Mouse (Mus musculus): ENCODE measurements around the gene Clip3. TPM values are rescaled to one million over a fixed set of nuclear protein-coding genes. Genes with fewer than 3 reads are reported as not detected.

Gene Clip3
- polyA plus RNA-seq, 1 experiment from 2014 or later = 41.4 TPM

DNA sequence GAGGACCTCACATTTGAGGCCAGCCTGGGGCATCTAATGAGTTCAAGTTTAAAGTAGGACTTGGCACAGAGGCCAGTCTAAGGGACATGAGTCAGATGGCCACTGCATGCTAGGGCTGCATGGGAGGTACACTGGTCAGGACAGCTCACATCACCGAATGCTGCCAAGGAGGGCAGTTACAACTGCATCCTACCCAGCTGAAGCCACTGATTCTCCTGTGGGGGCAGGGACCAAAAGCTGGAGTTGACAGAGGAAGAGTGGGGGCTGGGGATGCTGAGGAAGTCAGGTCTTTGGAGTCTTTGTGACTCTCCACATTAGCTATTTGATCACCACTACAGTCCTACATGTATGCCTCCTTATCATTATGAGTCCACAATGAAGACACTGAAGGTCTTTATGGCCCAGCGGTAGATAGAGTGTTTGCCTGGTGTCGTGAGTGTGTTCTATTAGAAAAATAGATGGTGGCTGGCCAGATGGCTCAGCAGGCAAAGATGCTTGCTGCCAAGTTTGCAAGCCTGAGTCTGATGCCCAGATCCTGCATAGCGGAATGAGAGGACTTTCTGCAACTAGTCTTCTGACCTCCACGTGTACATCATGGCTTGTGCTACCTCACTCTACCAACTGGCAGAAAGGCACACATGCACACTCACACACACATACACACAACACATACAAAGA is 48.0 kb downstream of the Clip3 start:
- no peak overlapping the region for H3K4me3 ChIP-seq (ENCODE audit: low read depth, low read length)
- DNase-seq (ENCODE audit: low spot score) = no peak
- 72% methylated on average over 5 of the region's 5 CpGs for WGBS
- H3K4me2 ChIP-seq (ENCODE audit: low read length) = no peak overlapping the region
- H3K9ac ChIP-seq (ENCODE audit: low read length) = no peak overlapping the region
- peaks cover 18% of the 10 kb centered on the region for H3K27me3 ChIP-seq (replicated peaks; ENCODE audit: control insufficient read depth, insufficient read depth, low read length)
- H3K27ac ChIP-seq (ENCODE audit: low read depth) = no peak overlapping the region
- no peaks in the 10 kb centered on the region for H3K4me1 ChIP-seq (replicated peaks; ENCODE audit: control insufficient read depth, insufficient read depth, low read length)
- H3K9me3 ChIP-seq (ENCODE audit: control insufficient read depth, low read length) = no peaks in the 10 kb centered on the region
- no peak for ATAC-seq (replicated peaks; ENCODE audit: low FRiP score, low TSS enrichment, low read depth)
- no peaks in the 10 kb centered on the region for H3K36me3 ChIP-seq (ENCODE audit: control insufficient read depth, insufficient read depth, low read length)

DNA sequence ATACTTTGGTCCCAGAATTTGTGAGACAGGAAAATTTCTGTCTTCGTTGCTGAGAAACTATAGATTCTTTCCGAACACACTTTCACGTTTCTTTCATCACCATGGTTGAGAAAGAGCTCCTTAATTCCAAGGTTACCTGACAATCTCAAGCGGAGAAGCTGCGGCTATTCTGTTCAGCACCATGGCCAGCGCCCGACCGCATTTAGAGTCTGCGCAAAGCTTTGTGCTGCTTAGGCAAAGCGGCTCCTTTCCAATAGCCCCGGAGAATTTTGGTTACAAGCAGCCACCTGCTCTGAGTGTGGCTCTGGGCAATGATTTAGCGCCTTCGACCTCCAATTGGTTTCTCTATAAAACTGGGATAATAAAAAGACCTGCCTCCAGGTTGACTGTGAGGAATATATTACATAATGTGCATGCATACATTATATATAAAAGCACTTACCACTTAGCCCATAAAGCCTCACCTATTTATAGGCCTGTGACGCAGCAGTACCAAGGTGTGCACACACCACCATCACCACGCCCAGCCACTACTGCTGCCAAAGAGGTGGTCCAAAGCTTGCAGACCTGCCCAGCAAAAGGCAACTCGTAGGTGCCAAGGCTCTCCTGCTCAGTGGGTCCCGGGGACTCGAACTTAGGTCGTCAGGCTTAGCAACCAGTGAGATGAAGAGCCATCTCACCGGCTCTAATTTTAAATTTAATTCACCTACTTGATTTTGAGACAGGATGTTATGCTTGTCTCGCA is 55.3 kb downstream of the Clip3 start:
- H3K4me2 ChIP-seq (ENCODE audit: low read length) = no peak overlapping the region
- no peak overlapping the region for H3K4me3 ChIP-seq (ENCODE audit: low read depth, low read length)
- peaks cover 33% of the 10 kb centered on the region for H3K27me3 ChIP-seq (replicated peaks; ENCODE audit: control insufficient read depth, insufficient read depth, low read length)
- no peaks in the 10 kb centered on the region for H3K4me1 ChIP-seq (replicated peaks; ENCODE audit: control insufficient read depth, insufficient read depth, low read length)
- H3K9ac ChIP-seq (ENCODE audit: low read length) = no peak overlapping the region
- H3K9me3 ChIP-seq (ENCODE audit: control insufficient read depth, low read length) = no peaks in the 10 kb centered on the region
- H3K36me3 ChIP-seq (ENCODE audit: control insufficient read depth, insufficient read depth, low read length) = no peaks in the 10 kb centered on the region
- WGBS = 26% methylated on average over 21 of the region's 21 CpGs
- DNase-seq (ENCODE audit: low spot score) = peak; percentile 92
- H3K27ac ChIP-seq (ENCODE audit: low read depth) = no peak overlapping the region
- ATAC-seq (replicated peaks; ENCODE audit: low FRiP score, low TSS enrichment, low read depth) = no peak

- H3K4me3 ChIP-seq (ENCODE audit: low read depth, low read length) = no peak overlapping the region
- no peaks in the 10 kb centered on the region for H3K4me1 ChIP-seq (replicated peaks; ENCODE audit: control insufficient read depth, insufficient read depth, low read length)
- H3K9ac ChIP-seq (ENCODE audit: low read length) = no peak overlapping the region
- H3K9me3 ChIP-seq (ENCODE audit: control insufficient read depth, low read length) = no peaks in the 10 kb centered on the region
- peaks cover 33% of the 10 kb centered on the region for H3K27me3 ChIP-seq (replicated peaks; ENCODE audit: control insufficient read depth, insufficient read depth, low read length)
- H3K27ac ChIP-seq (ENCODE audit: low read depth) = no peak overlapping the region
- H3K4me2 ChIP-seq (ENCODE audit: low read length) = no peak overlapping the region
- H3K36me3 ChIP-seq (ENCODE audit: control insufficient read depth, insufficient read depth, low read length) = no peaks in the 10 kb centered on the region
- 1% methylated on average over 30 of the region's 30 CpGs for WGBS
- DNase-seq (ENCODE audit: low spot score) (peak; percentile 80), ATAC-seq (replicated peaks; ENCODE audit: low FRiP score, low TSS enrichment, low read depth) (peak; percentile 66; the same call in 1 of the 2 replicates)
These were observed 56.3 kb downstream of the Clip3 start for GRCm38 (mm10) chr7:30347828-30348227.

- WGBS = 22% methylated on average over 6 of the region's 6 CpGs
- no peak; the same call in 1 of the 2 replicates for ATAC-seq (replicated peaks; ENCODE audit: low FRiP score, low TSS enrichment, low read depth)
- H3K9ac ChIP-seq (ENCODE audit: low read length) = no peak overlapping the region
- H3K4me1 ChIP-seq (replicated peaks; ENCODE audit: control insufficient read depth, insufficient read depth, low read length) = no peaks in the 10 kb centered on the region
- H3K27me3 ChIP-seq (replicated peaks; ENCODE audit: control insufficient read depth, insufficient read depth, low read length) = peaks cover 12% of the 10 kb centered on the region
- no peak overlapping the region for H3K4me3 ChIP-seq (ENCODE audit: low read depth, low read length)
- no peaks in the 10 kb centered on the region for H3K9me3 ChIP-seq (ENCODE audit: control insufficient read depth, low read length)
- H3K36me3 ChIP-seq (ENCODE audit: control insufficient read depth, insufficient read depth, low read length) = peaks cover 12% of the 10 kb centered on the region; the same call in 1 of the 2 replicates
- peak; percentile 93 for DNase-seq (ENCODE audit: low spot score)
- no peak overlapping the region for H3K4me2 ChIP-seq (ENCODE audit: low read length)
- no peak overlapping the region for H3K27ac ChIP-seq (ENCODE audit: low read depth)
These were observed 61.8 kb downstream of the Clip3 start for GRCm38 (mm10) chr7:30353279-30353822.

GRCm38 (mm10) chr7:30354059-30354458 is 62.5 kb downstream of the Clip3 start:
- H3K9me3 ChIP-seq (ENCODE audit: control insufficient read depth, low read length) = no peaks in the 10 kb centered on the region
- no peak overlapping the region for H3K4me3 ChIP-seq (ENCODE audit: low read depth, low read length)
- DNase-seq (ENCODE audit: low spot score) = no peak
- no peak overlapping the region for H3K4me2 ChIP-seq (ENCODE audit: low read length)
- no peak overlapping the region for H3K9ac ChIP-seq (ENCODE audit: low read length)
- no peak overlapping the region for H3K27ac ChIP-seq (ENCODE audit: low read depth)
- H3K36me3 ChIP-seq (ENCODE audit: control insufficient read depth, insufficient read depth, low read length) = peaks cover 12% of the 10 kb centered on the region; the same call in 1 of the 2 replicates
- ATAC-seq (replicated peaks; ENCODE audit: low FRiP score, low TSS enrichment, low read depth) = no peak
- H3K27me3 ChIP-seq (replicated peaks; ENCODE audit: control insufficient read depth, insufficient read depth, low read length) = 0 out of 2 replicates have a peak, but pooled peaks cover 7% of the 10 kb centered on the region
- H3K4me1 ChIP-seq (replicated peaks; ENCODE audit: control insufficient read depth, insufficient read depth, low read length) = no peaks in the 10 kb centered on the region; the same call in 1 of the 2 replicates
- 73% methylated on average over 4 of the region's 4 CpGs for WGBS

Other genes with a start within 250 kb of the Clip3 start
- gene Zfp14, start 240.3 kb upstream of the Clip3 start, polyA plus RNA-seq (2014; fragmentation: Nextera tagmentation; extraction: Ambion mirVana) = 3.5 and 4.4 TPM in 2 replicates
- gene Zfp82, start 218.8 kb upstream of the Clip3 start, polyA plus RNA-seq (2014; fragmentation: Nextera tagmentation; extraction: Ambion mirVana) = 4.9 and 5.4 TPM in 2 replicates
- gene Gm26920, start 201.3 kb upstream of the Clip3 start, polyA plus RNA-seq (2014; fragmentation: Nextera tagmentation; extraction: Ambion mirVana) = 0.87 and 1.5 TPM in 2 replicates
- gene Zfp566, start 201.2 kb upstream of the Clip3 start, polyA plus RNA-seq (2014; fragmentation: Nextera tagmentation; extraction: Ambion mirVana) = 8.3 and 11.2 TPM in 2 replicates
- gene Zfp260, start 197.0 kb upstream of the Clip3 start, polyA plus RNA-seq (2014; fragmentation: Nextera tagmentation; extraction: Ambion mirVana) = 91.8 and 115 TPM in 2 replicates
- gene Zfp382, start 169.8 kb upstream of the Clip3 start, polyA plus RNA-seq (2014; fragmentation: Nextera tagmentation; extraction: Ambion mirVana) = 4.2 and 5.8 TPM in 2 replicates
- 16.0 and 16.3 TPM in 2 replicates for gene Zfp146, start 122.0 kb upstream of the Clip3 start, polyA plus RNA-seq (2014; fragmentation: Nextera tagmentation; extraction: Ambion mirVana)
- gene Cox7a1, start 107.6 kb upstream of the Clip3 start, polyA plus RNA-seq (2014; fragmentation: Nextera tagmentation; extraction: Ambion mirVana) = 5.8 and 11.3 TPM in 2 replicates
- 81.9 and 85.4 TPM in 2 replicates for gene Capns1, start 92.9 kb upstream of the Clip3 start, polyA plus RNA-seq (2014; fragmentation: Nextera tagmentation; extraction: Ambion mirVana)
- 159 and 161 TPM in 2 replicates for gene Polr2i, start 59.8 kb upstream of the Clip3 start, polyA plus RNA-seq (2014; fragmentation: Nextera tagmentation; extraction: Ambion mirVana)
- 147 and 157 TPM in 2 replicates for gene Tbcb, start 59.5 kb upstream of the Clip3 start, polyA plus RNA-seq (2014; fragmentation: Nextera tagmentation; extraction: Ambion mirVana)
- gene Ovol3, start 56.0 kb upstream of the Clip3 start, polyA plus RNA-seq (2014; fragmentation: Nextera tagmentation; extraction: Ambion mirVana) = not detected in 2 replicates
- 0.24 and 0.26 TPM in 2 replicates for gene Thap8, start 11.6 kb upstream of the Clip3 start, polyA plus RNA-seq (2014; fragmentation: Nextera tagmentation; extraction: Ambion mirVana)
- gene Wdr62, start 11.3 kb upstream of the Clip3 start, polyA plus RNA-seq (2014; fragmentation: Nextera tagmentation; extraction: Ambion mirVana) = 8.5 and 10.5 TPM in 2 replicates
- gene Alkbh6, start 17.0 kb downstream of the Clip3 start, polyA plus RNA-seq (2014; fragmentation: Nextera tagmentation; extraction: Ambion mirVana) = 70.7 and 79.3 TPM in 2 replicates
- 52.2 and 60.5 TPM in 2 replicates for gene Syne4, start 23.1 kb downstream of the Clip3 start, polyA plus RNA-seq (2014; fragmentation: Nextera tagmentation; extraction: Ambion mirVana)
- gene E130208F15Rik, start 30.0 kb downstream of the Clip3 start, polyA plus RNA-seq (2014; fragmentation: Nextera tagmentation; extraction: Ambion mirVana) = not detected in 2 replicates
- 16.3 and 17.2 TPM in 2 replicates for gene Sdhaf1, start 32.2 kb downstream of the Clip3 start, polyA plus RNA-seq (2014; fragmentation: Nextera tagmentation; extraction: Ambion mirVana)
- gene Lrfn3, start 71.0 kb downstream of the Clip3 start, polyA plus RNA-seq (2014; fragmentation: Nextera tagmentation; extraction: Ambion mirVana) = 4.4 and 4.5 TPM in 2 replicates
- gene Tyrobp, start 122.0 kb downstream of the Clip3 start, polyA plus RNA-seq (2014; fragmentation: Nextera tagmentation; extraction: Ambion mirVana) = 53.7 and 54.7 TPM in 2 replicates
- 1.6 and 2.1 TPM in 2 replicates for gene Hcst, start 128.1 kb downstream of the Clip3 start, polyA plus RNA-seq (2014; fragmentation: Nextera tagmentation; extraction: Ambion mirVana)
- 2.3 and 3.2 TPM in 2 replicates for gene Nfkbid, start 130.0 kb downstream of the Clip3 start, polyA plus RNA-seq (2014; fragmentation: Nextera tagmentation; extraction: Ambion mirVana)
- gene Aplp1, start 153.8 kb downstream of the Clip3 start, polyA plus RNA-seq (2014; fragmentation: Nextera tagmentation; extraction: Ambion mirVana) = 37.9 and 43.0 TPM in 2 replicates
- gene Kirrel2, start 166.0 kb downstream of the Clip3 start, polyA plus RNA-seq (2014; fragmentation: Nextera tagmentation; extraction: Ambion mirVana) = 0.13 and 2.9 TPM in 2 replicates
- gene Nphs1, start 166.6 kb downstream of the Clip3 start, polyA plus RNA-seq (2014; fragmentation: Nextera tagmentation; extraction: Ambion mirVana) = 0.15 and 1.3 TPM in 2 replicates
- 1.3 TPM in 2 replicates for gene Prodh2, start 201.9 kb downstream of the Clip3 start, polyA plus RNA-seq (2014; fragmentation: Nextera tagmentation; extraction: Ambion mirVana)
- gene Arhgap33, start 243.3 kb downstream of the Clip3 start, polyA plus RNA-seq (2014; fragmentation: Nextera tagmentation; extraction: Ambion mirVana) = 10.7 and 11.9 TPM in 2 replicates

Data from intestine, embryonic 14.5 days (tissue).